Mouse (Mus musculus): ENCODE results near the gene Tmem95.

Tmem95 gene

GRCm38 (mm10) chr11:69877878-69878277 is at the start of gene Tmem95:
Gene Tmem95 (minus strand): TSS chr11:69878018.
- DNase-seq (ENCODE audit: low spot score in 2 of 2) = no peak

- no peak for DNase-seq (ENCODE audit: low spot score in 2 of 2)
These were observed 49.7 kb upstream of the Tmem95 start for GRCm38 (mm10) chr11:69927501-69927900.

GRCm38 (mm10) chr11:69922796-69923195 is 45.0 kb upstream of the Tmem95 start:
- DNase-seq (ENCODE audit: low spot score in 2 of 2) = peak in 1 of 2 experiments; percentile 13

- DNase-seq (ENCODE audit: low spot score in 2 of 2) = peak in 1 of 2 experiments; percentile 14
These were observed 44.4 kb upstream of the Tmem95 start for GRCm38 (mm10) chr11:69922012-69922756.

- DNase-seq (ENCODE audit: low spot score in 2 of 2) = peak; percentile 100
These were observed 43.5 kb upstream of the Tmem95 start, which contains the start of gene Eif5a for GRCm38 (mm10) chr11:69921114-69922011. Gene Eif5a (minus strand): TSS chr11:69921958.

GRCm38 (mm10) chr11:69920266-69921031 is 42.6 kb upstream of the Tmem95 start:
- peak in 1 of 2 experiments; percentile 36 for DNase-seq (ENCODE audit: low spot score in 2 of 2)

GRCm38 (mm10) chr11:69919661-69920265 is 41.9 kb upstream of the Tmem95 start:
- peak; percentile 91 for DNase-seq (ENCODE audit: low spot score in 2 of 2)

GRCm38 (mm10) chr11:69919053-69919452 is 41.2 kb upstream of the Tmem95 start:
- peak in 1 of 2 experiments; percentile 18 for DNase-seq (ENCODE audit: low spot score in 2 of 2)

- DNase-seq (ENCODE audit: low spot score in 2 of 2) = no peak
These were observed 40.3 kb upstream of the Tmem95 start for GRCm38 (mm10) chr11:69918118-69918517.

- DNase-seq (ENCODE audit: low spot score in 2 of 2) = peak in 1 of 2 experiments; percentile 53
These were observed 39.6 kb upstream of the Tmem95 start for GRCm38 (mm10) chr11:69917379-69917948.

GRCm38 (mm10) chr11:69916652-69917378 is 39.0 kb upstream of the Tmem95 start:
- peak; percentile 33 to 64 for DNase-seq (ENCODE audit: low spot score in 2 of 2)

GRCm38 (mm10) chr11:69915667-69916627 is 38.1 kb upstream of the Tmem95 start:
- peak; percentile 73 to 75 for DNase-seq (ENCODE audit: low spot score in 2 of 2)

GRCm38 (mm10) chr11:69914917-69915430 is 37.2 kb upstream of the Tmem95 start:
- DNase-seq (ENCODE audit: low spot score in 2 of 2) = peak in 1 of 2 experiments; percentile 61

- DNase-seq (ENCODE audit: low spot score in 2 of 2) = peak in 1 of 2 experiments; percentile 45
These were observed 36.5 kb upstream of the Tmem95 start for GRCm38 (mm10) chr11:69914372-69914764.

GRCm38 (mm10) chr11:69913554-69914371 is 35.9 kb upstream of the Tmem95 start, which contains the start of gene Gps2:
Gene Gps2 (plus strand): TSS chr11:69913888.
- DNase-seq (ENCODE audit: low spot score in 2 of 2) = peak; percentile 90 to 94

GRCm38 (mm10) chr11:69912716-69913530 is 35.1 kb upstream of the Tmem95 start:
- DNase-seq (ENCODE audit: low spot score in 2 of 2) = peak; percentile 12 to 64

- peak in 1 of 2 experiments; percentile 56 for DNase-seq (ENCODE audit: low spot score in 2 of 2)
These were observed 33.9 kb upstream of the Tmem95 start for GRCm38 (mm10) chr11:69911701-69912100.
